Mouse (Mus musculus): ENCODE results near the gene Cxcl15.
"Not testable (repeated sequence)": the region's sequence is repeated elsewhere in the genome, so short reads cannot be mapped to it uniquely, and the experiment has no call there.

Gene Cxcl15

GRCm38 (mm10) chr5:90789306-90790073 lies 4.8 kb upstream of the Cxcl15 start:
- no peak for DNase-seq (ENCODE audit: low spot score in 2 of 2)

- DNase-seq (ENCODE audit: low spot score in 2 of 2) = no peak
These were observed 4.2 kb upstream of the Cxcl15 start for GRCm38 (mm10) chr5:90790074-90790502.

DNA sequence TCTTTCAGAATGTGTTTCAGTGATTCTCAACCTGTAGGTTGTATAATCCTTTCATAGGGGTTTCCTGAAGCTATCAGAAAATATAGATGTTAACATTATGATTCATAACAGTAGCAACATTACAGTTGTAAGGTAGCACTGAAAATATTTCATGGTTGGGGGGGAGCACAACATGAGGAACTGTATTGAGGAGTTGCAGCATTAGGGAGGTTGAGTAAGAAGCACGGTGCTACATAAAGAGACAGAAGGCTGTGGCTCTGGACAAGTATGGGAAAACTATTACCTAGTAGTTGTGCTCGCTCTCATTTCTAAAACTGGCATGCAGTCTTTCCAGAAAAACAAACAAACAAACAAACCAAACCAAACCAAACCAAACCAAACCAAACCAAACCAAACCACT lies 1.1 kb downstream of the Cxcl15 start:
- not testable (repeated sequence) for DNase-seq (ENCODE audit: low spot score in 2 of 2)

DNA sequence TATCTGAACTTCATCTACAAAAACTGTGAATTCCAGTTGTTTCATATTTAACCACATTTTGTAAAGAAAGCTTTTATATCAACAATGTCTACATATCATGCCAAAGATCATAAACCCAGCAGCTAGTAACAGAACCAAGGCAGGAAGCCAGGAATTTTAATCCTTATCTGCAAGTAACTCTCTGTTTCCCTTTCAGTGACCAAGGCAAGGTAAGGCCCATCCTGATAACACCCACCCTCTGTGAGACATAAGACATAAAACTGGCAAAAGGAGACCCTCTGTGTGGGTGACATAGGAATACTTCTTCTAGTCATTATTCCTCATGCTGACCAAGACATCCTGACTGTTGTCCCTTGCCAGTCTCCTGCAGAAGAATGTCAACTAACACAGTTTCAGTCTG lies 10.2 kb downstream of the Cxcl15 start:
- DNase-seq (ENCODE audit: low spot score in 2 of 2) = no peak

DNA sequence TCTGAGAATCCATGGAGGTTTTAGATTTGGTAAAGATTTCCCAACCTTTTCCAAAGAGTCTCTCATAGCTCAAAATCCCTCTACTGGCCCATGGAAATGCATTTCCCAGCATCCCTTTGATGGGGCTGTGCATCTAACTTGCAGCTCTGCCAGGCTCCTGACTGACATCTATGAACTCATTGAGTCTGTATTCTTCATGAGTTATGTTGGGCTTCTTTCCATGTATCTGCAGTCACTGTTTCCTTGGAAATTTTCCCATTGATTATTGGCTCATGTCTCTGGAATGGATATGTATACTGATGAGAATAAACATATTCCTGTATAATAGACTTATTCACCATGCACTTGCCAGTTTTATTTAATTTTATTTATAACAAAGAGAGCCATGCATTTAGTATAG lies 11.7 kb downstream of the Cxcl15 start:
- DNase-seq (ENCODE audit: low spot score in 2 of 2) = no peak

- no peak for DNase-seq (ENCODE audit: low spot score in 2 of 2)
These were observed 13.0 kb downstream of the Cxcl15 start for GRCm38 (mm10) chr5:90807176-90807950.

GRCm38 (mm10) chr5:90819756-90820155 lies 25.4 kb downstream of the Cxcl15 start:
- DNase-seq (ENCODE audit: low spot score in 2 of 2) = no peak

- DNase-seq (ENCODE audit: low spot score in 2 of 2) = no peak
These were observed 37.9 kb downstream of the Cxcl15 start for GRCm38 (mm10) chr5:90832145-90832767.

GRCm38 (mm10) chr5:90832768-90833388 lies 38.5 kb downstream of the Cxcl15 start:
- no peak for DNase-seq (ENCODE audit: low spot score in 2 of 2)

DNA sequence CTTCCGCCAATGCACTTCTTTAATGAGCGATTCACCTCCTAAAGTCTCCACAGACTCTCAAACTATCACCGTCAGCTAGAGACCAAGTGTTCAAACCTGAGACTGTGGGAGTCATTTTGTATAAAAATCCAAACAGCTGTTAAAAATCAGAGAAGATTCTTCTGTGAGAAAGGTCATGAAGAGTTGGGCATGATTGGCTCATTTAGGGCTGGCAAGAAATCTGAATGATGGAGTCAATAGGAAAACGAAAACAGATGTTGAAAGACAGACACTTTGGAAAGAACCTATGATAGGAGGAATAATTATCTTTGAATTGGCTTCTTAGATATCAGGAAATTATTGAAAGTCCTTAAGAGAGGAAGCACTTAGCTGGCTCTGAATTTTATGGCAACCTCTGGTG lies 40.1 kb downstream of the Cxcl15 start:
- no peak for DNase-seq (ENCODE audit: low spot score in 2 of 2)

- DNase-seq (ENCODE audit: low spot score in 2 of 2) = no peak
These were observed 44.2 kb downstream of the Cxcl15 start for GRCm38 (mm10) chr5:90838582-90838981.

DNA sequence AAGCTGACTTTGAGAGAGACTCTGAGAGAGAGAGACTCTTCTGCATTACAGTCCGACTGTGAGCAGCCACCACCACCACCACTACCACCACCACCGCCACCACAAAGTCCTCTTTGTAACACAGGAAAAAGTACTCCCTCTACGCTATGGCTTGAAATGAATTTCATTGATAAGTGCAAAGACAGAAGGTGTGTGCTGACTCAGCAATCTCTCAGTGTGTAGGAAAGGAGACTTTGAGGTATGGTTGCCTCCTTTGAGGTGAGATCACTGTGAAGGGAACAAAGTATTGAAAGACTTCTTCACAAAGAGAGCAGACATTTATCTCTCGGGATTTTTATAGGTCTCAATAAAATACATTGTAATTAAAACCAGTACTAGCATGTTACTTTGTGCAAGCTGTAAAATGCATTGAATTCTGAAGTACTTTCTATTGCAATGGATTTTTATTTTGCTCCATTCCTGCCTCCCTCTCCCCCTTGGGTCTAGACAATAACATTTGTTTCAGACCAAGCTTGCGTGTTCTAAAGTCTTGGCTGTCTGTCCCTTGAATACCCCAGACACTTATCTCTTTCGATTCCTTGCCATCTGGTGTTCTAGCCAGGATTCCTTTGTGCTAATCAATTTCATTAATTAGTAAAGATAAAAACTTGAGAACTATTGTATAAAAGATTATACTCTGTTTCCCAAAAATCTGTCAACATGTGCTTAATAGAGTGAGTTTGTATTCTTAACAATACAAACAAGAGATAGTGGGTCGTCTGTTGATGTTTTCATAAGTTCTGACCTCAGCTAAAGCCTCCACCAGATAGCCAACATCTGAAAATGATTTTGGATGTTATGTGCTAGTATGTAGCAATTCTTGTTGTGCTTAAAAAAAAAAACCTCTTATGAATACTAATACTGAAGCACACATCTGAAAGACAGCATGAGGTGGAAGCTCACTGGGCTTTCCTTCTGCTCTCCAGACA lies 46.9 kb downstream of the Cxcl15 start:
- no peak for DNase-seq (ENCODE audit: low spot score in 2 of 2)

DNA sequence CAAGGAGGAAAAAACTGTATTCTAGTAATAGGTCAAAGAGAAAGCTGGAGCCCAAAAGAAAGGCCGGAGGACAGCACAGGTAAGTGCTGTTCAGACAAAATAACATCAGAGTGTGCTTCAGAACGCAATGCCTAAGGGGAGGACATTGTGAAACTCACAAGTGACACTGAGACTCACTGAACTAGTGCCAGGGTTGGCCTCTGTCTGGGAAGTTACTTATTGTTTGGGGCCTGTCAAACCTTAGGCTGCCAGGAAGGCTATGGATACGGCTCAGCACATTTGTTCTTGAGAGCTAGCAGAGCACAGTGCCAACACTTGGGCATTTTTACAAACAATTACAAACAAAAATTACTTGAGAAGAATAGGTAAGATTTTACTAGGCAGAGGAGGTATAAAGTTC lies 49.6 kb downstream of the Cxcl15 start:
- DNase-seq (ENCODE audit: low spot score in 2 of 2) = no peak

DNA sequence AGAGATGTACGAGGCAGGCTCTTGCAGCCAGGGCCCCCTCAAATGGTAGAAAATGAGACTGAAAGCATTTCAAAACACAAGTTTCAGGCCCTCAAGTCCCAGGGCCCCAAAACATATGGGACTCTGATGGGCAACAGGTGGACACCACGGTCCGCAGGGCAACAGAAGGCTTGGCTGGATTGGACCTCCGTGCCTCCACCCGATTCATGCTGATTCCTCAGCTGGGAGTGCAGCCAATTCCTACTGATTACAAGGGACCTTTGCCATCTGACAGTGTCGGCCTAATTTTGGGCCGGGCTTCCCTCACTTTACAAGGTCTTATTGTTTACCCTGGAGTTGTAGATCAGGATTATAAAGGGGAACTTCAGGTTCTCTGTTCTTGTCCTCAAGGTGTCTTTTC lies 55.8 kb downstream of the Cxcl15 start:
- DNase-seq (ENCODE audit: low spot score in 2 of 2) = not testable (repeated sequence)

DNA sequence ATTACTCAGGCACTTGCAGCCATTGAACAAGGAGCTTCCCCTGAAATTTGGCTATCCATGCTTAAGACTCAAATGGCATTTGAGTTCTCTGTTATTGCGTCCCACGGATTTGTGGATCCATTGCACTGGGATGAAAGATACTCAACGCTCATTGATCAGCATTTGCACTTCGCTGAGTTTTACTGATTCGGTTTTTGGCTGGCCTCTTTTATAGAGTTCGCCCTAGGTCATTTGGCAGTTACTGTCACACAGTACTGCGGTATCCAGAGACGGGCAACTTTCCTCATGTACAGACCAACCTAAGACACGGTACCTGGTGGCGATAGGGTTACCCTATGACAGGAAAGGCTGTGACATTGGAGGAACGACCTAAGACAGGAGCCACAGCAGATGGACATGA lies 57.1 kb downstream of the Cxcl15 start:
- not testable (repeated sequence) for DNase-seq (ENCODE audit: low spot score in 2 of 2)
